ENCODE assay signal across 22 mouse cellular contexts in the genomic region with DNA sequence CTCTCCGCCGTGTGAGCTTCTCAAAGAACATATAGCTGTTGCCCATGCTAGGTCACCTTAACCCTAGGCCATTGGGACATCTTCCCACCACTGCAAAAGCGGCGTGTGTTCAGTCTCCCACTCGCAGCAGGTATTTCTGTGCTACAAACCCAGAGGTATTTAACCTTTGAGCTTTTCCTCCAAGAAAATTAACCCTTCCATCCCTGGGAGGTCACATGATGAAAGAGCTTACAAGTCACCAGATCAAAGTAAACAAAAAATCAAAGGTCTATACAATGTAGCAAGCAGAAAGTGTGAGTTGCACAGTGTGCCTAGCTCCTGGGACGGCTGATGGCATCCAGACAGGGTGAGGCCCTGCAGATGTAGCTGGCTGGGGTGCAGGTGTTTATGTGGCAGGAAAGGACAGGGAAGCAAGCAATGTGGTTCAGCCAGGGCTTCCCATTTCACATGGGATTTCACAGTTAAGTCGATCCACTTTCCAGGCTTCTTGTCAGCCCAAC.
"Had no signal": no experiment of that assay in that cellular context is flagged by ENCODE, and none has a peak within 500 bp of the region (broad histone marks: within the 10 kb centered on the region; RNA-seq: fewer than 3 reads in every experiment).

No protein-coding gene starts in this region.

- H3K4me2 ChIP-seq: limb, embryonic 13.5 days; liver, embryonic 13.5 days; lung, embryonic 14.5 days; midbrain, embryonic 12.5 days; midbrain, embryonic 15.5 days; neural tube, embryonic 12.5 days; neural tube, embryonic 15.5 days had no signal

- H3K36me3 ChIP-seq: limb, embryonic 10.5 days; limb, embryonic 13.5 days; liver, embryonic 13.5 days; midbrain, embryonic 12.5 days; midbrain, embryonic 15.5 days; neural tube, embryonic 12.5 days; neural tube, embryonic 15.5 days had no signal

- H3K4me1 ChIP-seq: limb, embryonic 13.5 days; liver, embryonic 13.5 days had no signal

- H3K27me3 ChIP-seq: limb, embryonic 13.5 days; liver, embryonic 13.5 days; neural tube, embryonic 12.5 days; neural tube, embryonic 15.5 days had no signal

- H3K9ac ChIP-seq: limb, embryonic 13.5 days; liver, embryonic 13.5 days; lung, embryonic 14.5 days; midbrain, embryonic 12.5 days; midbrain, embryonic 15.5 days; neural tube, embryonic 12.5 days; neural tube, embryonic 15.5 days had no signal

- H3K4me3 ChIP-seq: layer of hippocampus, adult 2 months; limb, embryonic 10.5 days; limb, embryonic 13.5 days; liver, embryonic 13.5 days; midbrain, embryonic 12.5 days; midbrain, embryonic 15.5 days; neural tube, embryonic 12.5 days; neural tube, embryonic 15.5 days had no signal

- ATAC-seq: inflammation-experienced regulatory T-cells, adult 6 months; lung, postnatal 0 days; midbrain, embryonic 15.5 days had no signal

- DNase-seq: kidney, postnatal 14 days; layer of hippocampus, adult 9-11 months; liver; liver, embryonic 13.5 days; right cerebral cortex, adult 18-20 months; right cerebral cortex, postnatal 14 days; right cerebral cortex, postnatal 4 days; thymus, adult 2 months; thymus, postnatal 14 days; thymus, postnatal 4 days had no signal

- H3K9me3 ChIP-seq: limb, embryonic 10.5 days; limb, embryonic 13.5 days; midbrain, embryonic 15.5 days; neural tube, embryonic 12.5 days; neural tube, embryonic 15.5 days had no signal

- H3K27ac ChIP-seq: layer of hippocampus, adult 2 months; limb, embryonic 10.5 days; limb, embryonic 13.5 days; liver, embryonic 13.5 days; macrophage; midbrain, embryonic 12.5 days; midbrain, embryonic 15.5 days; neural tube, embryonic 12.5 days; neural tube, embryonic 15.5 days; stomach, postnatal 0 days had no signal
